Comparison of ENCODE assay signal across 17 mouse cellular contexts in genomic region chr12:26562858-26563257, GRCm38 (mm10).
"Had no signal": no experiment of that assay in that cellular context is flagged by ENCODE, and none has a peak within 500 bp of the region (broad histone marks: within the 10 kb centered on the region; RNA-seq: fewer than 3 reads in every experiment).

No protein-coding gene starts in this region.

- H3K36me3 ChIP-seq: lung, embryonic 15.5 days; midbrain, embryonic 13.5 days; midbrain, embryonic 15.5 days; neural tube, embryonic 12.5 days; stomach, embryonic 15.5 days had no signal

- ATAC-seq: lung, postnatal 0 days; midbrain, embryonic 13.5 days; midbrain, embryonic 15.5 days had no signal

- H3K27ac ChIP-seq: lung, embryonic 15.5 days; macrophage; midbrain, embryonic 13.5 days; midbrain, embryonic 15.5 days; neural tube, embryonic 12.5 days; stomach, embryonic 15.5 days; stomach, postnatal 0 days had no signal

- H3K9me3 ChIP-seq: lung, embryonic 15.5 days; megakaryocyte, embryonic 14.5 days; midbrain, embryonic 13.5 days; midbrain, embryonic 15.5 days; neural tube, embryonic 12.5 days; stomach, embryonic 15.5 days had no signal

- H3K4me2 ChIP-seq: lung, embryonic 15.5 days; midbrain, embryonic 11.5 days; midbrain, embryonic 13.5 days; midbrain, embryonic 15.5 days; neural tube, embryonic 12.5 days; stomach, embryonic 15.5 days had no signal

- H3K4me3 ChIP-seq: lung, embryonic 15.5 days; megakaryocyte, embryonic 14.5 days; midbrain, embryonic 13.5 days; midbrain, embryonic 15.5 days; neural tube, embryonic 12.5 days; stomach, embryonic 15.5 days had no signal

- H3K9ac ChIP-seq: lung, embryonic 15.5 days; midbrain, embryonic 13.5 days; midbrain, embryonic 15.5 days; neural tube, embryonic 12.5 days; stomach, embryonic 15.5 days had no signal

- DNase-seq: lung, adult 2 months; lung, postnatal 14 days; lung, postnatal 36 days; right cerebral cortex, postnatal 14 days; thymus, adult 2 months; thymus, postnatal 25 days; thymus, postnatal 4 days had no signal

- H3K27me3 ChIP-seq: lung, embryonic 15.5 days; megakaryocyte, embryonic 14.5 days; midbrain, embryonic 13.5 days; midbrain, embryonic 15.5 days; neural tube, embryonic 12.5 days; stomach, embryonic 15.5 days had no signal

- H3K4me1 ChIP-seq: lung, embryonic 15.5 days; megakaryocyte, embryonic 14.5 days; neural tube, embryonic 12.5 days; stomach, embryonic 15.5 days had no signal
